Mouse (Mus musculus): ENCODE measurements around the gene Tmem170b. TPM values are rescaled to one million over a fixed set of nuclear protein-coding genes. Genes with fewer than 3 reads are reported as not detected.

Tmem170b gene
- total RNA-seq, 2 experiments from 2014 or later = 7.1 to 9.4 TPM

- ATAC-seq (replicated peaks; ENCODE audit: low FRiP score, poor library complexity, severe bottlenecking) = no peak
Measured at GRCm38 (mm10) chr13:41608559-41608958, 2.9 kb downstream of the Tmem170b start.

GRCm38 (mm10) chr13:41611046-41611445, 5.3 kb downstream of the Tmem170b start:
- no peak for ATAC-seq (replicated peaks; ENCODE audit: low FRiP score, poor library complexity, severe bottlenecking)

- no peak for ATAC-seq (replicated peaks; ENCODE audit: low FRiP score, poor library complexity, severe bottlenecking)
Measured at GRCm38 (mm10) chr13:41614539-41614938, 8.8 kb downstream of the Tmem170b start.

- ATAC-seq (replicated peaks; ENCODE audit: low FRiP score, poor library complexity, severe bottlenecking) = no peak
Measured at GRCm38 (mm10) chr13:41614982-41615381, 9.3 kb downstream of the Tmem170b start.

GRCm38 (mm10) chr13:41619470-41619869, 13.8 kb downstream of the Tmem170b start:
- peak; percentile 68 for ATAC-seq (replicated peaks; ENCODE audit: low FRiP score, poor library complexity, severe bottlenecking)

- ATAC-seq (replicated peaks; ENCODE audit: low FRiP score, poor library complexity, severe bottlenecking) = no peak
Measured at GRCm38 (mm10) chr13:41620132-41620531, 14.4 kb downstream of the Tmem170b start.

GRCm38 (mm10) chr13:41624123-41624522, 18.4 kb downstream of the Tmem170b start:
- no peak for ATAC-seq (replicated peaks; ENCODE audit: low FRiP score, poor library complexity, severe bottlenecking)

- ATAC-seq (replicated peaks; ENCODE audit: low FRiP score, poor library complexity, severe bottlenecking) = no peak
Measured at GRCm38 (mm10) chr13:41625248-41625647, 19.5 kb downstream of the Tmem170b start.

GRCm38 (mm10) chr13:41627277-41627916, 21.7 kb downstream of the Tmem170b start:
- ATAC-seq (replicated peaks; ENCODE audit: low FRiP score, poor library complexity, severe bottlenecking) = no peak

- ATAC-seq (replicated peaks; ENCODE audit: low FRiP score, poor library complexity, severe bottlenecking) = peak; percentile 90
Measured at GRCm38 (mm10) chr13:41634401-41634818, 28.7 kb downstream of the Tmem170b start.

GRCm38 (mm10) chr13:41638083-41638482, 32.4 kb downstream of the Tmem170b start:
- ATAC-seq (replicated peaks; ENCODE audit: low FRiP score, poor library complexity, severe bottlenecking) = no peak

GRCm38 (mm10) chr13:41642851-41643250, 37.1 kb downstream of the Tmem170b start:
- ATAC-seq (replicated peaks; ENCODE audit: low FRiP score, poor library complexity, severe bottlenecking) = no peak

- no peak for ATAC-seq (replicated peaks; ENCODE audit: low FRiP score, poor library complexity, severe bottlenecking)
Measured at GRCm38 (mm10) chr13:41643798-41644197, 38.1 kb downstream of the Tmem170b start.

GRCm38 (mm10) chr13:41644591-41645482, 39.1 kb downstream of the Tmem170b start:
- no peak for ATAC-seq (replicated peaks; ENCODE audit: low FRiP score, poor library complexity, severe bottlenecking)

- ATAC-seq (replicated peaks; ENCODE audit: low FRiP score, poor library complexity, severe bottlenecking) = no peak
Measured at GRCm38 (mm10) chr13:41645483-41645859, 39.8 kb downstream of the Tmem170b start.

GRCm38 (mm10) chr13:41647976-41648375, 42.3 kb downstream of the Tmem170b start:
- ATAC-seq (replicated peaks; ENCODE audit: low FRiP score, poor library complexity, severe bottlenecking) = no peak

- no peak for ATAC-seq (replicated peaks; ENCODE audit: low FRiP score, poor library complexity, severe bottlenecking)
Measured at GRCm38 (mm10) chr13:41650665-41651064, 45.0 kb downstream of the Tmem170b start.

GRCm38 (mm10) chr13:41653791-41654190, 48.1 kb downstream of the Tmem170b start:
- no peak for ATAC-seq (replicated peaks; ENCODE audit: low FRiP score, poor library complexity, severe bottlenecking)

- ATAC-seq (replicated peaks; ENCODE audit: low FRiP score, poor library complexity, severe bottlenecking) = no peak
Measured at GRCm38 (mm10) chr13:41655576-41656090, 49.9 kb downstream of the Tmem170b start.

- no peak for ATAC-seq (replicated peaks; ENCODE audit: low FRiP score, poor library complexity, severe bottlenecking)
Measured at GRCm38 (mm10) chr13:41660052-41660793, 54.5 kb downstream of the Tmem170b start.
